In the genomic region with DNA sequence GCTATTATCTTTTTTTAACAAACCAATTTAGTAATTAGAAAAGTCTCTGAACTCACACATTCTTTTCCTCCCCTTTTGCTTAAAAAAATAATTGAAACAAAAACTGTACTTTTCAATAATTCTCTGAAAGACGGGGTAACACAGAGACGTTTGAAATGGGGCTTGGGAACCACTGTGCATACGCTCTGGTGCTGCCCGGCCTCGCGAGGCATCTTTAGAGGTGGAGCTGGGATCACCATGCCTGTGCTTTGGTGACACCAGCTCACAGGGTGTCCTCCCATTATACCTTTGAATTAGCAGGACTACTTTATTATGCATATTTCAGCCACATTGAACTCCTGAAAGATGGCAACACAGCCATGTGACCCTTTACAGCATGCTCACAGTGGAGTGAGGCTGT, we compare ENCODE assay signal across 18 mouse cellular contexts.
DNase-seq lines count a peak whose midpoint lies in the region; ATAC-seq and TF ChIP-seq lines count a peak whose summit lies in the region.
"Had no signal": no experiment of that assay in that cellular context is flagged by ENCODE, and none has a peak within 500 bp of the region (broad histone marks: within the 10 kb centered on the region; RNA-seq: fewer than 3 reads in every experiment).

No protein-coding gene starts in this region.

- no peak overlapping the region for H3K4me3 ChIP-seq in midbrain, embryonic 13.5 days (replicated peaks)
- H3K4me3 ChIP-seq in midbrain, postnatal 0 days (ENCODE audit: low read depth, low read length), result no peak overlapping the region
- no peak overlapping the region for H3K4me3 ChIP-seq in forebrain, embryonic 13.5 days
- H3K4me3 ChIP-seq in hindbrain, embryonic 12.5 days, result no peak overlapping the region
- no peak overlapping the region for H3K4me3 ChIP-seq in midbrain, embryonic 15.5 days
- H3K4me3 ChIP-seq: embryonic facial prominence, embryonic 12.5 days; erythroblast, embryonic 14.5 days had no signal

- H3K36me3 ChIP-seq in midbrain, embryonic 13.5 days, result peaks cover 6% of the 10 kb centered on the region
- H3K36me3 ChIP-seq in midbrain, postnatal 0 days (ENCODE audit: insufficient read depth, low read length), result no peaks in the 10 kb centered on the region
- peaks cover 4% of the 10 kb centered on the region; the same call in 1 of the 2 replicates for H3K36me3 ChIP-seq in forebrain, embryonic 13.5 days (ENCODE audit: poor library complexity, severe bottlenecking)
- H3K36me3 ChIP-seq in hindbrain, embryonic 12.5 days, result no peaks in the 10 kb centered on the region
- no peaks in the 10 kb centered on the region for H3K36me3 ChIP-seq in midbrain, embryonic 15.5 days (replicated peaks)

- WGBS in midbrain, embryonic 13.5 days, result 44% methylated on average over 6 of the region's 6 CpGs
- 51% methylated on average over 6 of the region's 6 CpGs for WGBS in midbrain, postnatal 0 days
- WGBS in forebrain, embryonic 13.5 days, result 14% methylated on average over 6 of the region's 6 CpGs
- 50% methylated on average over 6 of the region's 6 CpGs for WGBS in hindbrain, embryonic 12.5 days
- WGBS in midbrain, embryonic 15.5 days, result 44% methylated on average over 6 of the region's 6 CpGs

- H3K9me3 ChIP-seq in midbrain, embryonic 13.5 days, result no peaks in the 10 kb centered on the region
- no peaks in the 10 kb centered on the region for H3K9me3 ChIP-seq in midbrain, postnatal 0 days (ENCODE audit: low read length)
- no peaks in the 10 kb centered on the region for H3K9me3 ChIP-seq in forebrain, embryonic 13.5 days (replicated peaks)
- H3K9me3 ChIP-seq in hindbrain, embryonic 12.5 days (replicated peaks), result no peaks in the 10 kb centered on the region
- no peaks in the 10 kb centered on the region for H3K9me3 ChIP-seq in midbrain, embryonic 15.5 days
- H3K9me3 ChIP-seq: embryonic facial prominence, embryonic 12.5 days; G1E had no signal

- TF ChIP-seq CTCF in midbrain, postnatal 0 days (IDR thresholded peaks at IDR 0.05), result no peak

- H3K4me1 ChIP-seq in midbrain, embryonic 13.5 days (replicated peaks), result peaks cover 75% of the 10 kb centered on the region
- peaks cover 12% of the 10 kb centered on the region; the same call in 1 of the 2 replicates for H3K4me1 ChIP-seq in midbrain, postnatal 0 days (ENCODE audit: insufficient read depth, low read length)
- peaks cover 89% of the 10 kb centered on the region for H3K4me1 ChIP-seq in forebrain, embryonic 13.5 days
- peaks cover 59% of the 10 kb centered on the region for H3K4me1 ChIP-seq in hindbrain, embryonic 12.5 days
- peaks cover 62% of the 10 kb centered on the region for H3K4me1 ChIP-seq in midbrain, embryonic 15.5 days

- DNase-seq in midbrain, postnatal 0 days (ENCODE audit: low spot score), result no peak
- no peak for DNase-seq in embryo, embryonic 10 days (ENCODE audit: low spot score)
- no peak for DNase-seq in frontal cortex, postnatal 25 days (ENCODE audit: low spot score in 2 of 2)
- DNase-seq in kidney, adult 8-10 months, result no peak
- DNase-seq: adrenal gland, postnatal 36 days; gastrocnemius, postnatal 25 days; kidney, adult 11 months; kidney, postnatal 14 days; liver had no signal

- H3K9ac ChIP-seq in midbrain, embryonic 13.5 days (replicated peaks), result no peak overlapping the region
- H3K9ac ChIP-seq in midbrain, postnatal 0 days (replicated peaks; ENCODE audit: low read length, poor library complexity, severe bottlenecking), result no peak overlapping the region
- H3K9ac ChIP-seq in forebrain, embryonic 13.5 days, result 0 out of 2 replicates have a peak overlapping the region, but pooled peaks have one; percentile 10
- no peak overlapping the region for H3K9ac ChIP-seq in hindbrain, embryonic 12.5 days
- no peak overlapping the region for H3K9ac ChIP-seq in midbrain, embryonic 15.5 days
- H3K9ac ChIP-seq: embryonic facial prominence, embryonic 12.5 days had no signal

- no peak overlapping the region for H3K4me2 ChIP-seq in midbrain, embryonic 13.5 days (replicated peaks)
- H3K4me2 ChIP-seq in midbrain, postnatal 0 days (ENCODE audit: low read depth, low read length, poor library complexity, severe bottlenecking), result no peak overlapping the region
- peak overlapping the region; percentile 40; the same call in 1 of the 2 replicates for H3K4me2 ChIP-seq in forebrain, embryonic 13.5 days
- no peak overlapping the region for H3K4me2 ChIP-seq in hindbrain, embryonic 12.5 days (replicated peaks)
- H3K4me2 ChIP-seq in midbrain, embryonic 15.5 days, result no peak overlapping the region
- H3K4me2 ChIP-seq: embryonic facial prominence, embryonic 12.5 days had no signal

- peak overlapping the region; percentile 85 for H3K27ac ChIP-seq in midbrain, embryonic 13.5 days
- H3K27ac ChIP-seq in midbrain, postnatal 0 days (ENCODE audit: low read depth, low read length), result no peak overlapping the region
- H3K27ac ChIP-seq in forebrain, embryonic 13.5 days, result peak overlapping the region; percentile 89
- H3K27ac ChIP-seq in hindbrain, embryonic 12.5 days, result peak overlapping the region; percentile 87
- peak overlapping the region; percentile 80 for H3K27ac ChIP-seq in midbrain, embryonic 15.5 days
- H3K27ac ChIP-seq: embryonic facial prominence, embryonic 12.5 days; stomach, postnatal 0 days had no signal

- H3K27me3 ChIP-seq in midbrain, embryonic 13.5 days, result no peaks in the 10 kb centered on the region
- H3K27me3 ChIP-seq in midbrain, postnatal 0 days (ENCODE audit: insufficient read depth, low read length), result no peaks in the 10 kb centered on the region
- peaks cover 3% of the 10 kb centered on the region; the same call in 1 of the 2 replicates for H3K27me3 ChIP-seq in forebrain, embryonic 13.5 days
- no peaks in the 10 kb centered on the region for H3K27me3 ChIP-seq in hindbrain, embryonic 12.5 days
- no peaks in the 10 kb centered on the region for H3K27me3 ChIP-seq in midbrain, embryonic 15.5 days (replicated peaks)
- H3K27me3 ChIP-seq: embryonic facial prominence, embryonic 12.5 days had no signal

- no peak for ATAC-seq in midbrain, embryonic 13.5 days
- no peak for ATAC-seq in midbrain, postnatal 0 days (ENCODE audit: low FRiP score)
- no peak; the same call in 1 of the 2 replicates for ATAC-seq in forebrain, embryonic 13.5 days
- no peak for ATAC-seq in hindbrain, embryonic 12.5 days (ENCODE audit: low FRiP score)
- no peak for ATAC-seq in midbrain, embryonic 15.5 days (replicated peaks)
- ATAC-seq: lung, postnatal 0 days had no signal
